Mouse (Mus musculus) embryonic facial prominence, embryonic 12.5 days (tissue): Measurements from ENCODE around the gene Gm42906. TPM values are rescaled to one million over a fixed set of nuclear protein-coding genes. Genes with fewer than 3 reads are reported as not detected.

Experiments used
- ATAC-seq: fragments of 200-750 bp; cut with Nextera tagmentation; 2 replicates; pipeline ENCODE4 v1.8.0; 2017; ENCODE audit not compliant: insufficient number of reproducible peaks, insufficient read depth, low FRiP score, low TSS enrichment
- H3K27ac ChIP-seq: fragments of 300-500 bp; sonication (generic); 2 replicates; pipeline ENCODE4 v1.5.1; 2016; ENCODE audit warnings: mild to moderate bottlenecking
- H3K27me3 ChIP-seq: fragments of 300-500 bp; sonication (generic); 2 replicates; pipeline ENCODE4 v1.6.1; 2016; ENCODE audit warnings: mild to moderate bottlenecking, moderate library complexity
- H3K36me3 ChIP-seq: fragments of 300-500 bp; sonication (generic); 2 replicates; pipeline ENCODE4 v1.6.1; 2016; ENCODE audit warnings: mild to moderate bottlenecking
- H3K4me1 ChIP-seq: fragments of 300-500 bp; sonication (generic); 2 replicates; pipeline ENCODE4 v1.6.1; 2016
- H3K4me2 ChIP-seq: fragments of 300-500 bp; sonication (generic); replicated peaks from 2 replicates; pipeline ENCODE4 v1.6.1; 2016; ENCODE audit warnings: mild to moderate bottlenecking, moderate library complexity
- H3K4me3 ChIP-seq: fragments of 300-500 bp; sonication (generic); 2 replicates; pipeline ENCODE4 v1.5.1; 2016; ENCODE audit warnings: mild to moderate bottlenecking
- H3K9ac ChIP-seq: fragments of 300-500 bp; sonication (generic); 2 replicates; pipeline ENCODE4 v1.6.1; 2016; ENCODE audit warnings: mild to moderate bottlenecking, moderate library complexity
- H3K9me3 ChIP-seq: fragments of 300-500 bp; sonication (generic); 2 replicates; pipeline ENCODE4 v1.6.1; 2016; ENCODE audit warnings: mild to moderate bottlenecking, moderate library complexity
- WGBS: fragments of 180-500 bp; shearing (Covaris S2); methylation state at CpG from one replicate; pipeline ENCODE4 v1.1.7; 2016; 5-methylcytosine and 5-hydroxymethylcytosine counted together
- polyA plus RNA-seq: library from polyadenylated mRNA; unstranded; fragments of >200 nt; fragmentation: Nextera tagmentation; extraction: Ambion mirVana; gene quantifications from 2 replicates; pipeline ENCODE4 v1.2.1, GENCODE M21; 2016

The Gm42906 gene
- polyA plus RNA-seq, 1 experiment from 2014 or later, result not detected

- ATAC-seq, result no peak
- Histone ChIP-seq H3K27me3 (no peaks in the 10 kb centered on the region), H3K4me1 (peaks cover 17% of the 10 kb centered on the region), H3K27ac (no peak overlapping the region), H3K9ac (no peak overlapping the region), H3K9me3 (no peaks in the 10 kb centered on the region), H3K4me2 (no peak overlapping the region), H3K36me3 (no peaks in the 10 kb centered on the region), H3K4me3 (no peak overlapping the region)
- 94% methylated on average over 4 of the region's 4 CpGs for WGBS
Measured at GRCm38 (mm10) chr5:151026069-151026468, 401.9 kb downstream of the Gm42906 start.

GRCm38 (mm10) chr5:151024483-151024882 lies 403.5 kb downstream of the Gm42906 start:
- no peak for ATAC-seq
- Histone ChIP-seq H3K4me3 (no peak overlapping the region), H3K9me3 (no peaks in the 10 kb centered on the region), H3K4me2 (no peak overlapping the region), H3K9ac (no peak overlapping the region), H3K27me3 (no peaks in the 10 kb centered on the region), H3K36me3 (no peaks in the 10 kb centered on the region), H3K27ac (no peak overlapping the region), H3K4me1 (peaks cover 17% of the 10 kb centered on the region)
- 74% methylated on average over 2 of the region's 2 CpGs for WGBS

GRCm38 (mm10) chr5:151023461-151023860 lies 404.5 kb downstream of the Gm42906 start:
- 6% methylated on average over 8 of the region's 8 CpGs for WGBS
- H3K27me3 ChIP-seq, result no peaks in the 10 kb centered on the region
- H3K4me2 ChIP-seq, result peak overlapping the region; percentile 35
- no peak overlapping the region for H3K9ac ChIP-seq
- peaks cover 17% of the 10 kb centered on the region for H3K4me1 ChIP-seq
- peak overlapping the region; percentile 30; the same call in 1 of the 2 replicates for H3K27ac ChIP-seq
- no peaks in the 10 kb centered on the region for H3K9me3 ChIP-seq
- ATAC-seq, result no peak
- H3K36me3 ChIP-seq, result no peaks in the 10 kb centered on the region
- H3K4me3 ChIP-seq, result no peak overlapping the region

GRCm38 (mm10) chr5:151022939-151023338 lies 405.0 kb downstream of the Gm42906 start:
- H3K4me3 ChIP-seq, result no peak overlapping the region
- H3K9me3 ChIP-seq, result no peaks in the 10 kb centered on the region
- WGBS, result 13% methylated on average over 1 of the region's 1 CpGs
- no peaks in the 10 kb centered on the region for H3K27me3 ChIP-seq
- ATAC-seq, result no peak
- H3K27ac ChIP-seq, result 0 out of 2 replicates have a peak overlapping the region, but pooled peaks have one; percentile 17
- no peak overlapping the region for H3K9ac ChIP-seq
- peak overlapping the region; percentile 35 for H3K4me2 ChIP-seq
- peaks cover 17% of the 10 kb centered on the region for H3K4me1 ChIP-seq
- no peaks in the 10 kb centered on the region for H3K36me3 ChIP-seq

GRCm38 (mm10) chr5:151022026-151022425 lies 405.9 kb downstream of the Gm42906 start:
- H3K27ac ChIP-seq, result no peak overlapping the region
- H3K36me3 ChIP-seq, result no peaks in the 10 kb centered on the region
- WGBS, result 83% methylated on average over 7 of the region's 7 CpGs
- no peak overlapping the region for H3K9ac ChIP-seq
- H3K4me3 ChIP-seq, result no peak overlapping the region
- peaks cover 14% of the 10 kb centered on the region for H3K4me1 ChIP-seq
- no peaks in the 10 kb centered on the region for H3K9me3 ChIP-seq
- H3K4me2 ChIP-seq, result no peak overlapping the region
- H3K27me3 ChIP-seq, result no peaks in the 10 kb centered on the region
- ATAC-seq, result no peak

GRCm38 (mm10) chr5:151020831-151021230 lies 407.1 kb downstream of the Gm42906 start:
- no peak overlapping the region for H3K4me3 ChIP-seq
- H3K9ac ChIP-seq, result no peak overlapping the region
- no peaks in the 10 kb centered on the region for H3K9me3 ChIP-seq
- no peaks in the 10 kb centered on the region for H3K27me3 ChIP-seq
- no peak for ATAC-seq
- 76% methylated on average over 14 of the region's 14 CpGs for WGBS
- peaks cover 13% of the 10 kb centered on the region for H3K4me1 ChIP-seq
- no peak overlapping the region for H3K4me2 ChIP-seq
- H3K36me3 ChIP-seq, result no peaks in the 10 kb centered on the region
- H3K27ac ChIP-seq, result no peak overlapping the region

- no peak for ATAC-seq
- Histone ChIP-seq H3K36me3 (no peaks in the 10 kb centered on the region), H3K9ac (no peak overlapping the region), H3K27me3 (no peaks in the 10 kb centered on the region), H3K4me2 (no peak overlapping the region), H3K27ac (no peak overlapping the region), H3K4me3 (no peak overlapping the region), H3K9me3 (no peaks in the 10 kb centered on the region), H3K4me1 (peaks cover 13% of the 10 kb centered on the region)
- 75% methylated on average over 13 of the region's 13 CpGs for WGBS
Measured at GRCm38 (mm10) chr5:151020031-151020820, 407.7 kb downstream of the Gm42906 start.

- Histone ChIP-seq H3K27me3 (no peaks in the 10 kb centered on the region), H3K9me3 (no peaks in the 10 kb centered on the region), H3K4me2 (no peak overlapping the region), H3K36me3 (no peaks in the 10 kb centered on the region), H3K9ac (no peak overlapping the region), H3K4me3 (no peak overlapping the region), H3K27ac (no peak overlapping the region), H3K4me1 (peaks cover 13% of the 10 kb centered on the region)
- WGBS, result 45% methylated on average over 5 of the region's 5 CpGs
- ATAC-seq, result no peak
Measured at GRCm38 (mm10) chr5:151018959-151019358, 409.0 kb downstream of the Gm42906 start.

- Histone ChIP-seq H3K4me2 (no peak overlapping the region), H3K9me3 (no peaks in the 10 kb centered on the region), H3K4me3 (no peak overlapping the region), H3K36me3 (no peaks in the 10 kb centered on the region), H3K27me3 (no peaks in the 10 kb centered on the region), H3K27ac (no peak overlapping the region), H3K9ac (no peak overlapping the region), H3K4me1 (peaks cover 8% of the 10 kb centered on the region)
- ATAC-seq, result no peak
- 73% methylated on average over 5 of the region's 5 CpGs for WGBS
Measured at GRCm38 (mm10) chr5:151018450-151018849, 409.5 kb downstream of the Gm42906 start.

Other genes with a start within 250 kb of the Gm42906 start
- gene Stard13, start 194.3 kb downstream of the Gm42906 start, polyA plus RNA-seq, result 7.6 and 8.5 TPM in 2 replicates
- 0.06 TPM in 1 of 2 replicates, not detected in the other for gene Vmn2r18, start 177.9 kb upstream of the Gm42906 start, polyA plus RNA-seq
- gene Rfc3, start 223.1 kb upstream of the Gm42906 start, polyA plus RNA-seq, result 112 and 119 TPM in 2 replicates